Comparison of ENCODE assay signal across 12 mouse cellular contexts in the genomic region with DNA sequence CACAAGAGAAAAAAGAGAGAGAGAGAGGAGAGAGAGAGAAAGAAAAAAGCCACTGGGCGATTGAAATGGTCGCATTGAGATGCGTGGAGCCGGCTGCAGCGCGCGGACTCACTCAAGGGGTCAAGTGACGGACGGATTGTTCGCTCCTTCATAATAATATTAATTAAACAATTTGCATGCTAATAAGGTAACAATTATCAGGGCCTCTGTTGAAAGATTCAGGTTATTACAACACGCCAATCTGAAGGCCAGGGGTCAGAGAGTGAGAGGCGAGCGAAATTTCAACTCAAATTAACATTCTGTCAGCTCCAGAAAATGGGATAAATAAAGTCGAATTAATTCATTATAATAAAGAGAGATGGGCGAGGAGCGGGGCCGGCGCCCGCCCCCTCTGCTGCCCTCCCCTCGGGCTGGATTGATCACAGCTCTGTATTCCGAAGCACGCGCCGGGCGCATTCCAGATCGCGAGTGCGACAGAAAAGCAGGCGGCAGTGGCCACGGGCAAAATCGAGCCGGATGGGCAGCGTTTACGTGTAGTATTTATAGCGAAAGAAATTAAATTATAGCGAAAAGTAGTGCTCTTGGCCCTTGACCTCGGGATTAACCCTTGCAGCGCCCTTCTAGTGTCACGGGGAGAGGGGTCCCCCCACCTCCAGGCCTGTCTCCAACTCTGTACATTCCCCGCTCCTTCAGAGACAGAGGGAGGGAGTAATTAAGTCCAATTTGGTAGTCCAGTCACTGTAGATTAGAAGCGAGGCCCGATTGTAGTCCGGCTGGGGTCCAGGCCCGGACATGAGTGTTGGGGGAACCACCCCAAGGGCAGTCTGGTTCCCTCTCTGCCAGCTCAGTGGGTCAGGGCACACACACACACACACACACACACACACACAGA. TPM values are rescaled to one million over a fixed set of nuclear protein-coding genes. Genes with fewer than 3 reads are reported as not detected.
DNase-seq lines count a peak whose midpoint lies in the region; ATAC-seq lines count a peak whose summit lies in the region.
"Had no signal": no experiment of that assay in that cellular context is flagged by ENCODE, and none has a peak within 500 bp of the region (broad histone marks: within the 10 kb centered on the region; RNA-seq: fewer than 3 reads in every experiment).

No protein-coding gene starts in this region.

- H3K27ac ChIP-seq in hindbrain, embryonic 14.5 days: peak overlapping the region; percentile 78
- H3K27ac ChIP-seq in neural tube, embryonic 15.5 days (replicated peaks): peak overlapping the region; percentile 82
- H3K27ac ChIP-seq: liver, embryonic 15.5 days had no signal

- 1% methylated on average over 43 of the region's 44 CpGs for WGBS in hindbrain, embryonic 14.5 days
- 1% methylated on average over 43 of the region's 44 CpGs for WGBS in neural tube, embryonic 15.5 days

- no peaks in the 10 kb centered on the region for H3K9me3 ChIP-seq in hindbrain, embryonic 14.5 days (ENCODE audit: control insufficient read depth, low read length)
- no peaks in the 10 kb centered on the region for H3K9me3 ChIP-seq in neural tube, embryonic 15.5 days (replicated peaks)
- H3K9me3 ChIP-seq: liver, embryonic 15.5 days had no signal

- peaks cover 24% of the 10 kb centered on the region for H3K4me1 ChIP-seq in hindbrain, embryonic 14.5 days (replicated peaks; ENCODE audit: control insufficient read depth, insufficient read depth, low read length)
- peaks cover 52% of the 10 kb centered on the region for H3K4me1 ChIP-seq in neural tube, embryonic 15.5 days
- H3K4me1 ChIP-seq: liver, embryonic 15.5 days had no signal

- H3K9ac ChIP-seq in hindbrain, embryonic 14.5 days: no peak overlapping the region; the same call in 1 of the 2 replicates
- H3K9ac ChIP-seq in neural tube, embryonic 15.5 days (replicated peaks): no peak overlapping the region; the same call in 1 of the 2 replicates
- H3K9ac ChIP-seq: liver, embryonic 15.5 days had no signal

- peak; percentile 49 for DNase-seq in retina, embryonic 14.5 days (ENCODE audit: low spot score)
- no peak for DNase-seq in retina, postnatal 1 day
- DNase-seq in embryo, embryonic 10.5 days (ENCODE audit: low spot score): peak; percentile 67
- DNase-seq in hindbrain, embryonic 14.5 days (ENCODE audit: low spot score): peak; percentile 48
- no peak for DNase-seq in right cerebral cortex, postnatal 36 days (ENCODE audit: low spot score in 2 of 2)
- DNase-seq in lung, postnatal 10 days: no peak
- DNase-seq: gastrocnemius, postnatal 14 days; thymus, adult 18-20 months had no signal

- H3K4me3 ChIP-seq in hindbrain, embryonic 14.5 days (replicated peaks; ENCODE audit: low read length): peak overlapping the region; percentile 19
- peak overlapping the region; percentile 29 for H3K4me3 ChIP-seq in neural tube, embryonic 15.5 days (replicated peaks)
- H3K4me3 ChIP-seq: liver, embryonic 15.5 days had no signal

- ATAC-seq in hindbrain, embryonic 14.5 days (ENCODE audit: low FRiP score): no peak
- no peak for ATAC-seq in neural tube, embryonic 15.5 days (ENCODE audit: low FRiP score)
- ATAC-seq: Patski had no signal

- H3K36me3 ChIP-seq in hindbrain, embryonic 14.5 days (replicated peaks; ENCODE audit: control insufficient read depth, insufficient read depth): no peaks in the 10 kb centered on the region
- H3K36me3 ChIP-seq in neural tube, embryonic 15.5 days: no peaks in the 10 kb centered on the region
- H3K36me3 ChIP-seq: liver, embryonic 15.5 days had no signal

- H3K27me3 ChIP-seq in hindbrain, embryonic 14.5 days (ENCODE audit: control insufficient read depth, insufficient read depth, low read length): peaks cover 70% of the 10 kb centered on the region
- H3K27me3 ChIP-seq in neural tube, embryonic 15.5 days (replicated peaks): peaks cover 60% of the 10 kb centered on the region

- peak overlapping the region; percentile 64 for H3K4me2 ChIP-seq in hindbrain, embryonic 14.5 days (replicated peaks)
- H3K4me2 ChIP-seq in neural tube, embryonic 15.5 days: peak overlapping the region; percentile 49
- H3K4me2 ChIP-seq: liver, embryonic 15.5 days had no signal

RNA-seq across cellular contexts. Expression of gene Uncx, which starts 1.9 kb away (rescaled TPM):
- 25.4 and 31.0 TPM in 2 replicates for polyA plus RNA-seq in hindbrain, embryonic 14.5 days (2014; fragmentation: Nextera tagmentation; extraction: Ambion mirVana)
- polyA plus RNA-seq in neural tube, embryonic 15.5 days (2015; fragmentation: Nextera tagmentation; extraction: Ambion mirVana): 23.7 and 35.3 TPM in 2 replicates
- polyA plus RNA-seq: large intestine, adult 2 months; liver, embryonic 15.5 days; Patski had no signal

RNA-seq across cellular contexts. Expression of gene Zfand2a, which starts 57.0 kb away (rescaled TPM):
- 13.9 and 15.9 TPM in 2 replicates for polyA plus RNA-seq in hindbrain, embryonic 14.5 days (2014; fragmentation: Nextera tagmentation; extraction: Ambion mirVana)
- polyA plus RNA-seq in neural tube, embryonic 15.5 days (2015; fragmentation: Nextera tagmentation; extraction: Ambion mirVana): 22.9 and 23.2 TPM in 2 replicates

Comparison
In these comparisons a context has a peak if more than half of its experiments do, and no peak if none do; other contexts are left out.
1. DNase-seq: peak in retina, embryonic 14.5 days (single experiment), embryo, embryonic 10.5 days (single experiment) and hindbrain, embryonic 14.5 days (single experiment); none in retina, postnatal 1 day (single experiment), right cerebral cortex, postnatal 36 days (0 of 2) and lung, postnatal 10 days (single experiment).